Mouse (Mus musculus) urinary bladder, postnatal 0 days (tissue): ENCODE results near the gene Pagr1b. TPM values are rescaled to one million over a fixed set of nuclear protein-coding genes. Genes with fewer than 3 reads are reported as not detected.

Source experiments
- microRNA-seq: library from miRNA; unstranded; fragments of <30 nt; microRNA quantifications from one replicate; pipeline ENCODE4, GENCODE M21; 2016
- polyA plus RNA-seq: library from polyadenylated mRNA; unstranded; fragments of >200 nt; fragmentation: Nextera tagmentation; extraction: Ambion mirVana; gene quantifications from 2 replicates; pipeline ENCODE4 v1.2.1, GENCODE M21; 2015

Gene Pagr1b
- 0.49 TPM in 1 of 2 replicates, not detected in the other for polyA plus RNA-seq

GRCm38 (mm10) chr7:127016481-127016485 lies at the start of gene Pagr1b:
Gene Pagr1b (minus strand): TSS chr7:127016484.

GRCm38 (mm10) chr7:127041851-127042672 lies 25.8 kb upstream of the Pagr1b start, which contains the start of gene Kif22:
Gene Kif22 (minus strand): TSS chr7:127042471.

GRCm38 (mm10) chr7:127026984-127027726 lies 10.9 kb upstream of the Pagr1b start, which contains the start of gene Maz:
Gene Maz (minus strand): TSS chr7:127027037.

DNA sequence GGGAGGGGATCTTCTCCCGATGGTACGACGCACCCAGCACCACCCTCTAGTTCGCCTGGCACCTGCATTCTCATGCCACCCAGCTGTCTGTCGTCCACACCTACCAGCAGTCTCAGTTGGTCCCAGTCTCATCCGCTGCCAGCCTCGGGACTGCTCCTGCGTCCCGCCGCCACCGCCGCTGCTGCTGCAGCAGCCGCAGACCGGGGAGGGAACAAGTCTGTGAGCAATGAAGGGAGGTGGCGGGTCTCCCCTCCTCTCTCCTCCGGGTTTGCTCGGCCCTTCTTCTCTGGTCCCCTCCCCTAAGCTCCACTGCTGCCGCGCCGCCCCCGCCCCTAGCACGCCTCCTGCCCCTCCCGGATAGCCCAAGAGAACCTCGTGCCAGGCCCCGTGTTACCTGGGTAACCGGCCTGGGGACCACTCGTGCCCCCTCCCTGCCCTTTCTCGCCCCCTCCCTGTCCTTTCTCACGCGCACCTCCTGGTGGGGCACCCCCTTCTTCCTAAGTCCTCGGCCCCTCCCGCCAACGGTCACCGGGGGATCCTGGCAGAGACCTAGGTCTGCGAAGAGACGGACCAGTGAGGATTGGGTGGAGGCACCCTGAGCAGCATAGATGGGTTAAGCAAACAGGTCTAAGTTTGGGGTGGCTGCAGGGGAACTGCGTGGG lies 4.7 kb upstream of the Pagr1b start, which contains the start of the genes Gm42742 and Prrt2:
Gene Gm42742, minus strand, starts transcription at position 197 of the 662 bp plus-strand sequence.
Gene Prrt2, minus strand, starts transcription at position 311 of the 662 bp plus-strand sequence.

DNA sequence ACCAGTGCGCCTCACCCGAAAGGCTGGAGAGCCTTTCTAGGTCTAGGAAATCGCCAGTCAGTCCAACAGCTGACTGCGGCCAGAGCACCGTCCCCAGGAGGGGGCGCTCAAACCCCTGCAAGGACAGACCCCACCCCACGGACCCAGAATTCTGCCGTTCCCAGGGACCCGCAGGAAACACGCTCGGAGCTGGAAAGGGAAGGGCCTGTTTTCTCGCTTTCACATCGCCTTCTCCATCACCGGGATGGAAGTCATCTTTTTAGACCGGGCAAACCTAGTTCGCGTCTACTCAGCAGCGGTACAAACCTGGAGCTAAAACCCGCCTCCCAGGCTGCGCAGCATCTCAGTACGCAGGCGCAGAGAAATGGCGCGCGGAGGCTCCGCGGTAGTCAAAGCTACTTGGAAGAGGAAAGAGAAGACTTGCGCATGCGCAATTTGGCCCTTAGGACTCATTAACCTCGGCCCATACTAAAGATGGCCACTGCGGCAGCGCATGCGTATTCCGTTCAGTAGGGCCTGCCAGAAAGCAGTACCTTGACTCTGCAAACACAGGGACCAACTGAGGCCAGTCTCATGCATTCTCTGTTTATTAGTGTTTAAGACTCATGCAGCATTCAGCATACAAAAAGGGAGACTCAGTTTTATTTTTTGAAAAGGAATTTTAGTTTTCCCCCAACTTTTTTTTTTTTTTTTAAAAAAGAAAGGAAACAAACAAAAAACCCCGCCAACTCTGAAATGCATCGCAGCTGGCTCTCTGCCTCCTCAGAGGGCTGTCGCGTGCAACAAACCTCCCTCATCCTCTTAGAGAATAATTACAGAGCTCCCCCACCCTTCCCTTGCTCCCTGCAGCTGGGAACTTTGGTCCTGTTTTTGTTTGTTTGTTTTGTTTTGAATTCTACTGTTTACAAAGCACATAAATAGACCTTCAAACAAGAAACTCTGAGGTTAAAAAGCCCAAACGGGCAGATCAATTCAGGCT lies 976 bp upstream of the Pagr1b start, which contains the start of gene Pagr1a:
Gene Pagr1a, minus strand, starts transcription at position 382 of the 979 bp plus-strand sequence.

DNA sequence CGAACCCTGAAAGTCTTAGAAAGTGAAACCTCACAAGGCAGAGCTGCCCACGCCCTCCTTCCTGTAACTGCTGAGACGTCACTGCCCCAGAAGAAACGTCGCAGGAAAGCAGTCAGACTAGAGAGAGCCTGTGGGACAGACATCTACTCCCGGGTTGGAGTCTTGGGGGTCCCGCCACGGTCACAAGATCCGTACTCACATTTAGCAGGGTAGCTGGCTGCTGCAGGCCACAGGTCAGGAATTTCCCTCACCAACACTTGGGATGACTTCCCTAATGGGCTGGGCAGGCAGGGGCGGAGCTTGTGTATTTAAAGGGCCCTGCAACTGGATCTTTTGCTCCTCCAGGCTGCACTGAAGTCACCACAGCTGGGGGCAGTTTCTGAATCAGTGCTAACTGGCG lies 2.0 kb downstream of the Pagr1b start, which contains the start of gene Mvp:
Gene Mvp, minus strand, starts transcription at position 302 of the 400 bp plus-strand sequence.

GRCm38 (mm10) chr7:126975950-126976866 lies 40.1 kb downstream of the Pagr1b start, which contains the start of gene Cdiptos:
Gene Cdiptos (minus strand): TSS chr7:126976098.

GRCm38 (mm10) chr7:126975893-126975949 lies 40.6 kb downstream of the Pagr1b start, which contains the start of gene Cdipt:
Gene Cdipt (plus strand): TSS chr7:126975914.

Small RNA genes within 50 kb of the gene (microRNA-seq; reads per million reads assigned to microRNA genes)
- not detected for gene Gm44343

Other genes with a start within 250 kb of the Pagr1b start
- 67.6 and 97.6 TPM in 2 replicates for gene Ypel3, start 239.5 kb downstream of the Pagr1b start, polyA plus RNA-seq
- gene Tbx6, start 235.0 kb downstream of the Pagr1b start, polyA plus RNA-seq = 0.12 and 0.15 TPM in 2 replicates
- 111 and 119 TPM in 2 replicates for gene Ppp4c, start 224.0 kb downstream of the Pagr1b start, polyA plus RNA-seq
- gene Fam57b, start 218.8 kb downstream of the Pagr1b start, polyA plus RNA-seq = 0.17 and 0.30 TPM in 2 replicates
- gene 4930451I11Rik, start 184.8 kb downstream of the Pagr1b start, polyA plus RNA-seq = not detected in 2 replicates
- gene Doc2a, start 169.1 kb downstream of the Pagr1b start, polyA plus RNA-seq = 0.08 TPM in 1 of 2 replicates, not detected in the other
- 9.5 and 10.4 TPM in 2 replicates for gene Hirip3, start 154.5 kb downstream of the Pagr1b start, polyA plus RNA-seq
- 45.1 and 48.6 TPM in 2 replicates for gene Ino80e, start 154.1 kb downstream of the Pagr1b start, polyA plus RNA-seq
- gene Taok2, start 131.8 kb downstream of the Pagr1b start, polyA plus RNA-seq = 18.7 and 20.2 TPM in 2 replicates
- gene Tmem219, start 93.6 kb downstream of the Pagr1b start, polyA plus RNA-seq = 34.6 and 38.2 TPM in 2 replicates
- gene Kctd13, start 87.6 kb downstream of the Pagr1b start, polyA plus RNA-seq = 9.1 and 9.7 TPM in 2 replicates
- gene Asphd1, start 66.9 kb downstream of the Pagr1b start, polyA plus RNA-seq = not detected in 2 replicates
- 0.19 and 0.22 TPM in 2 replicates for gene Sez6l2, start 65.9 kb downstream of the Pagr1b start, polyA plus RNA-seq
- gene Cdipt, start 40.6 kb downstream of the Pagr1b start, polyA plus RNA-seq = 95.8 and 103 TPM in 2 replicates
- 1.7 and 1.9 TPM in 2 replicates for gene Cdiptos, start 40.4 kb downstream of the Pagr1b start, polyA plus RNA-seq
- gene Mvp, start 1.9 kb downstream of the Pagr1b start, polyA plus RNA-seq = 34.3 and 38.8 TPM in 2 replicates
- 7.9 and 36.8 TPM in 2 replicates for gene Pagr1a, start 868 bp upstream of the Pagr1b start, polyA plus RNA-seq
- 5.0 and 26.8 TPM in 2 replicates for gene Gm42742, start 4.6 kb upstream of the Pagr1b start, polyA plus RNA-seq
- gene Prrt2, start 4.7 kb upstream of the Pagr1b start, polyA plus RNA-seq = 2.7 and 3.0 TPM in 2 replicates
- 20.4 and 22.4 TPM in 2 replicates for gene Maz, start 10.6 kb upstream of the Pagr1b start, polyA plus RNA-seq
- gene Kif22, start 26.0 kb upstream of the Pagr1b start, polyA plus RNA-seq = 17.9 and 21.4 TPM in 2 replicates
- gene Zg16, start 70.8 kb upstream of the Pagr1b start, polyA plus RNA-seq = not detected in 2 replicates
- 2.3 and 6.4 TPM in 2 replicates for gene AI467606, start 74.9 kb upstream of the Pagr1b start, polyA plus RNA-seq
- gene Qprt, start 105.7 kb upstream of the Pagr1b start, polyA plus RNA-seq = 0.76 and 0.98 TPM in 2 replicates
- 0.13 TPM in 2 replicates for gene Spn, start 121.3 kb upstream of the Pagr1b start, polyA plus RNA-seq
- 27.0 and 31.8 TPM in 2 replicates for gene Cd2bp2, start 179.6 kb upstream of the Pagr1b start, polyA plus RNA-seq
- gene Tbc1d10b, start 192.0 kb upstream of the Pagr1b start, polyA plus RNA-seq = 12.6 and 12.7 TPM in 2 replicates
- 2.5 and 3.2 TPM in 2 replicates for gene Mylpf, start 192.4 kb upstream of the Pagr1b start, polyA plus RNA-seq
- gene Zfp553, start 216.6 kb upstream of the Pagr1b start, polyA plus RNA-seq = 12.0 and 13.4 TPM in 2 replicates
- gene Sept1, start 216.6 kb upstream of the Pagr1b start, polyA plus RNA-seq = 8.5 and 10.1 TPM in 2 replicates
- 49.9 and 51.6 TPM in 2 replicates for gene Zfp771, start 227.8 kb upstream of the Pagr1b start, polyA plus RNA-seq
- gene Dctpp1, start 244.2 kb upstream of the Pagr1b start, polyA plus RNA-seq = 53.2 and 54.2 TPM in 2 replicates